Mouse (Mus musculus): Measurements from ENCODE around the gene Gbx2. TPM values are rescaled to one million over a fixed set of nuclear protein-coding genes. Genes with fewer than 3 reads are reported as not detected.

Gene Gbx2
- 30.3 and 38.2 TPM in 2 replicates for polyA plus RNA-seq (2012; rRNA removed)

- no peak for TF ChIP-seq CTCF (IDR thresholded peaks at IDR 0.05; ENCODE audit: borderline replicate concordance, extremely low read depth, insufficient read depth, insufficient read length)
- no peak for TF ChIP-seq POLR2A (IDR thresholded peaks at IDR 0.05; ENCODE audit: borderline replicate concordance, extremely low read depth, insufficient read depth, insufficient read length, poor library complexity, severe bottlenecking)
- peak; percentile 91 for DNase-seq (ENCODE audit: low read depth)
Measured at GRCm38 (mm10) chr1:89931120-89931519, at the start of gene Gbx2. Gene Gbx2, minus strand, starts transcription at chr1:89931179.

GRCm38 (mm10) chr1:89977261-89977660 is 46.3 kb upstream of the Gbx2 start:
- DNase-seq (ENCODE audit: low read depth): no peak
- TF ChIP-seq CTCF (IDR thresholded peaks at IDR 0.05; ENCODE audit: borderline replicate concordance, extremely low read depth, insufficient read depth, insufficient read length) (no peak), POLR2A (IDR thresholded peaks at IDR 0.05; ENCODE audit: borderline replicate concordance, extremely low read depth, insufficient read depth, insufficient read length, poor library complexity, severe bottlenecking) (no peak)

GRCm38 (mm10) chr1:89976411-89976810 is 45.4 kb upstream of the Gbx2 start:
- TF ChIP-seq CTCF (IDR thresholded peaks at IDR 0.05; ENCODE audit: borderline replicate concordance, extremely low read depth, insufficient read depth, insufficient read length) (no peak), POLR2A (IDR thresholded peaks at IDR 0.05; ENCODE audit: borderline replicate concordance, extremely low read depth, insufficient read depth, insufficient read length, poor library complexity, severe bottlenecking) (no peak)
- DNase-seq (ENCODE audit: low read depth): no peak

- DNase-seq (ENCODE audit: low read depth): no peak
- no peak for TF ChIP-seq POLR2A (IDR thresholded peaks at IDR 0.05; ENCODE audit: borderline replicate concordance, extremely low read depth, insufficient read depth, insufficient read length, poor library complexity, severe bottlenecking)
- TF ChIP-seq CTCF (IDR thresholded peaks at IDR 0.05; ENCODE audit: borderline replicate concordance, extremely low read depth, insufficient read depth, insufficient read length): no peak
Measured at GRCm38 (mm10) chr1:89974541-89974940, 43.6 kb upstream of the Gbx2 start.

- TF ChIP-seq CTCF (IDR thresholded peaks at IDR 0.05; ENCODE audit: borderline replicate concordance, extremely low read depth, insufficient read depth, insufficient read length): no peak
- DNase-seq (ENCODE audit: low read depth): no peak
Measured at GRCm38 (mm10) chr1:89971848-89972247, 40.9 kb upstream of the Gbx2 start.

- no peak for TF ChIP-seq CTCF (IDR thresholded peaks at IDR 0.05; ENCODE audit: borderline replicate concordance, extremely low read depth, insufficient read depth, insufficient read length)
- TF ChIP-seq POLR2A (IDR thresholded peaks at IDR 0.05; ENCODE audit: borderline replicate concordance, extremely low read depth, insufficient read depth, insufficient read length, poor library complexity, severe bottlenecking): no peak
Measured at GRCm38 (mm10) chr1:89969714-89970110, 38.7 kb upstream of the Gbx2 start.

GRCm38 (mm10) chr1:89969072-89969713 is 38.2 kb upstream of the Gbx2 start:
- DNase-seq (ENCODE audit: low read depth): no peak
- TF ChIP-seq CTCF (IDR thresholded peaks at IDR 0.05; ENCODE audit: borderline replicate concordance, extremely low read depth, insufficient read depth, insufficient read length): no peak
- TF ChIP-seq POLR2A (IDR thresholded peaks at IDR 0.05; ENCODE audit: borderline replicate concordance, extremely low read depth, insufficient read depth, insufficient read length, poor library complexity, severe bottlenecking): no peak

More at GRCm38 (mm10) chr1:89969714-89970110, 38.7 kb upstream of the Gbx2 start:
- DNase-seq (ENCODE audit: low read depth): no peak

GRCm38 (mm10) chr1:89968111-89968851 is 37.3 kb upstream of the Gbx2 start:
- peak; percentile 77 for DNase-seq (ENCODE audit: low read depth)

GRCm38 (mm10) chr1:89967585-89967984 is 36.6 kb upstream of the Gbx2 start:
- no peak for TF ChIP-seq CTCF (IDR thresholded peaks at IDR 0.05; ENCODE audit: borderline replicate concordance, extremely low read depth, insufficient read depth, insufficient read length)
- no peak for TF ChIP-seq POLR2A (IDR thresholded peaks at IDR 0.05; ENCODE audit: borderline replicate concordance, extremely low read depth, insufficient read depth, insufficient read length, poor library complexity, severe bottlenecking)
- DNase-seq (ENCODE audit: low read depth): peak; percentile 33

More at GRCm38 (mm10) chr1:89968111-89968851, 37.3 kb upstream of the Gbx2 start:
- 0 out of 2 replicates have a peak, but pooled peaks have one; percentile 14 for TF ChIP-seq POLR2A (IDR thresholded peaks at IDR 0.05; ENCODE audit: borderline replicate concordance, extremely low read depth, insufficient read depth, insufficient read length, poor library complexity, severe bottlenecking)
- TF ChIP-seq CTCF (IDR thresholded peaks at IDR 0.05; ENCODE audit: borderline replicate concordance, extremely low read depth, insufficient read depth, insufficient read length): no peak

GRCm38 (mm10) chr1:89964426-89964825 is 33.4 kb upstream of the Gbx2 start:
- no peak for DNase-seq (ENCODE audit: low read depth)

GRCm38 (mm10) chr1:89963296-89963695 is 32.3 kb upstream of the Gbx2 start:
- TF ChIP-seq CTCF (IDR thresholded peaks at IDR 0.05; ENCODE audit: borderline replicate concordance, extremely low read depth, insufficient read depth, insufficient read length) (no peak), POLR2A (IDR thresholded peaks at IDR 0.05; ENCODE audit: borderline replicate concordance, extremely low read depth, insufficient read depth, insufficient read length, poor library complexity, severe bottlenecking) (no peak)
- DNase-seq (ENCODE audit: low read depth): no peak

More at GRCm38 (mm10) chr1:89964426-89964825, 33.4 kb upstream of the Gbx2 start:
- TF ChIP-seq CTCF (IDR thresholded peaks at IDR 0.05; ENCODE audit: borderline replicate concordance, extremely low read depth, insufficient read depth, insufficient read length) (no peak), POLR2A (IDR thresholded peaks at IDR 0.05; ENCODE audit: borderline replicate concordance, extremely low read depth, insufficient read depth, insufficient read length, poor library complexity, severe bottlenecking) (no peak)
